Mouse (Mus musculus): Measurements from ENCODE around the gene Yipf3.

The Yipf3 gene

GRCm38 (mm10) chr17:46247512-46248188, at the start of gene Yipf3, which contains the start of gene Polr1c:
Gene Yipf3, plus strand, starts transcription at chr17:46248080.
Gene Polr1c, minus strand, starts transcription at chr17:46248054.
- DNase-seq (ENCODE audit: low spot score in 2 of 2) = peak; percentile 95 to 97

- DNase-seq (ENCODE audit: low spot score in 2 of 2) = peak in 1 of 2 experiments; percentile 4
These were observed 46.7 kb upstream of the Yipf3 start for GRCm38 (mm10) chr17:46201151-46201550.

- peak; percentile 91 to 92 for DNase-seq (ENCODE audit: low spot score in 2 of 2)
These were observed 45.3 kb upstream of the Yipf3 start, which contains the start of the genes Polh and Xpo5 for GRCm38 (mm10) chr17:46202421-46203071. Gene Polh, minus strand, starts transcription at chr17:46202645. Gene Xpo5, plus strand, starts transcription at chr17:46202782.

- DNase-seq (ENCODE audit: low spot score in 2 of 2) = peak in 1 of 2 experiments; percentile 48
These were observed 44.8 kb upstream of the Yipf3 start for GRCm38 (mm10) chr17:46203078-46203477.

GRCm38 (mm10) chr17:46206676-46207075, 41.2 kb upstream of the Yipf3 start:
- no peak for DNase-seq (ENCODE audit: low spot score in 2 of 2)

GRCm38 (mm10) chr17:46210550-46210949, 37.3 kb upstream of the Yipf3 start:
- no peak for DNase-seq (ENCODE audit: low spot score in 2 of 2)

- no peak for DNase-seq (ENCODE audit: low spot score in 2 of 2)
These were observed 26.3 kb upstream of the Yipf3 start for GRCm38 (mm10) chr17:46221601-46222000.

GRCm38 (mm10) chr17:46227576-46227975, 20.3 kb upstream of the Yipf3 start:
- DNase-seq (ENCODE audit: low spot score in 2 of 2) = no peak

- no peak for DNase-seq (ENCODE audit: low spot score in 2 of 2)
These were observed 11.8 kb upstream of the Yipf3 start for GRCm38 (mm10) chr17:46236067-46236466.

GRCm38 (mm10) chr17:46237079-46237478, 10.8 kb upstream of the Yipf3 start:
- DNase-seq (ENCODE audit: low spot score in 2 of 2) = no peak

GRCm38 (mm10) chr17:46237480-46237879, 10.4 kb upstream of the Yipf3 start:
- DNase-seq (ENCODE audit: low spot score in 2 of 2) = no peak

GRCm38 (mm10) chr17:46239516-46240114, 8.3 kb upstream of the Yipf3 start:
- no peak for DNase-seq (ENCODE audit: low spot score in 2 of 2)

GRCm38 (mm10) chr17:46241471-46241870, 6.4 kb upstream of the Yipf3 start:
- no peak for DNase-seq (ENCODE audit: low spot score in 2 of 2)

GRCm38 (mm10) chr17:46242274-46242673, 5.6 kb upstream of the Yipf3 start:
- no peak for DNase-seq (ENCODE audit: low spot score in 2 of 2)

GRCm38 (mm10) chr17:46242993-46243392, 4.9 kb upstream of the Yipf3 start:
- DNase-seq (ENCODE audit: low spot score in 2 of 2) = no peak

GRCm38 (mm10) chr17:46243624-46244023, 4.3 kb upstream of the Yipf3 start:
- DNase-seq (ENCODE audit: low spot score in 2 of 2) = no peak

GRCm38 (mm10) chr17:46244579-46244978, 3.3 kb upstream of the Yipf3 start:
- no peak for DNase-seq (ENCODE audit: low spot score in 2 of 2)

GRCm38 (mm10) chr17:46248189-46248522, 276 bp downstream of the Yipf3 start:
- no peak for DNase-seq (ENCODE audit: low spot score in 2 of 2)

- no peak for DNase-seq (ENCODE audit: low spot score in 2 of 2)
These were observed 3.3 kb downstream of the Yipf3 start for GRCm38 (mm10) chr17:46251174-46251573.

- no peak for DNase-seq (ENCODE audit: low spot score in 2 of 2)
These were observed 4.9 kb downstream of the Yipf3 start for GRCm38 (mm10) chr17:46252571-46253451.

- peak; percentile 94 to 97 for DNase-seq (ENCODE audit: low spot score in 2 of 2)
These were observed 5.7 kb downstream of the Yipf3 start, which contains the start of gene Lrrc73 for GRCm38 (mm10) chr17:46253452-46254084. Gene Lrrc73, plus strand, starts transcription at chr17:46253531.

Data from frontal cortex, postnatal 36 days (tissue).